ENCODE assay signal across 16 mouse cellular contexts in genomic region chr12:75453027-75453426, GRCm38 (mm10). TPM values are rescaled to one million over a fixed set of nuclear protein-coding genes. Genes with fewer than 3 reads are reported as not detected.
DNase-seq lines count a peak whose midpoint lies in the region; TF ChIP-seq lines count a peak whose summit lies in the region.
"Had no signal": no experiment of that assay in that cellular context is flagged by ENCODE, and none has a peak within 500 bp of the region (broad histone marks: within the 10 kb centered on the region; RNA-seq: fewer than 3 reads in every experiment).

No protein-coding gene starts in this region.

- TF ChIP-seq POLR2A in liver, adult 2 months (IDR thresholded peaks at IDR 0.05; ENCODE audit: extremely low read depth, insufficient read depth, low read length) = no peak
- TF ChIP-seq POLR2A in CH12.LX (IDR thresholded peaks at IDR 0.05; ENCODE audit: low read depth, low read length) = no peak

- no peak overlapping the region for H3K9ac ChIP-seq in liver, adult 2 months (ENCODE audit: low read depth, low read length)
- no peak overlapping the region for H3K9ac ChIP-seq in CH12.LX (ENCODE audit: insufficient read depth, low read depth)
- H3K9ac ChIP-seq: embryonic facial prominence, embryonic 13.5 days; liver, embryonic 12.5 days; midbrain, embryonic 12.5 days had no signal

- peaks cover 28% of the 10 kb centered on the region; the same call in 1 of the 2 replicates for H3K36me3 ChIP-seq in liver, adult 2 months (ENCODE audit: control insufficient read depth, insufficient read depth, low read length)
- peaks cover 15 to 46% of the 10 kb centered on the region in 2 experiments for H3K36me3 ChIP-seq in CH12.LX (replicated peaks in 1 of 2; ENCODE audit: control insufficient read depth in 1 of 2, insufficient read depth in 1 of 2, low read length in 1 of 2)

- TF ChIP-seq RAD21 in CH12.LX (IDR thresholded peaks at IDR 0.05; ENCODE audit: low read depth, low read length) = peak; percentile 4

- dilution Hi-C loops in CH12.LX (cut with MboI; ENCODE audit: extremely low pct_ligation_motif_present, extremely low pct_unique_long_range_greater_than_20kb, low sequenced_read_pairs) = no loop called here

- no peak overlapping the region for H3K4me2 ChIP-seq in CH12.LX (ENCODE audit: insufficient read depth, low read depth, poor library complexity, severe bottlenecking)
- H3K4me2 ChIP-seq: embryonic facial prominence, embryonic 13.5 days; heart, embryonic 11.5 days; liver, embryonic 12.5 days; midbrain, embryonic 12.5 days had no signal

- in situ Hi-C loops in CH12.LX (cut with MboI; ENCODE audit: low pct_ligation_motif_present, low pct_unique_long_range_greater_than_20kb, low sequenced_read_pairs) = no loop called here

- no peaks in the 10 kb centered on the region for H3K79me2 ChIP-seq in liver, adult 2 months (ENCODE audit: control insufficient read depth, insufficient read depth, low read length)
- H3K79me2 ChIP-seq in CH12.LX (replicated peaks; ENCODE audit: control insufficient read depth, extremely low read depth, insufficient read depth, poor library complexity, severe bottlenecking) = no peaks in the 10 kb centered on the region

- TF ChIP-seq EP300 in CH12.LX (IDR thresholded peaks at IDR 0.05; ENCODE audit: low read length) = no peak

- peak; percentile 16; the same call in 1 of the 2 replicates for TF ChIP-seq CTCF in liver, adult 2 months (IDR thresholded peaks at IDR 0.05; ENCODE audit: low read depth, low read length)
- TF ChIP-seq CTCF in CH12.LX (conservative IDR thresholded peaks at IDR 0.05 in 1 of 2, IDR thresholded peaks at IDR 0.05 in 1 of 2; ENCODE audit: low read depth in 2 of 2, low read length in 2 of 2) = peak in 1 of 2 experiments; percentile 46; a peak in 2 of 4 replicates

- 83% methylated on average over 4 of the region's 4 CpGs for WGBS in liver, adult 2 months

- no peaks in the 10 kb centered on the region for H3K9me3 ChIP-seq in CH12.LX (replicated peaks; ENCODE audit: low read length)
- H3K9me3 ChIP-seq: embryonic facial prominence, embryonic 13.5 days; G1E; liver, embryonic 12.5 days; midbrain, embryonic 12.5 days had no signal

- H3K4me3 ChIP-seq in liver, adult 2 months (ENCODE audit: insufficient read depth, low read depth, low read length) = no peak overlapping the region
- no peak overlapping the region for H3K4me3 ChIP-seq in CH12.LX (replicated peaks in 1 of 3; ENCODE audit: low read depth in 2 of 3, low read length in 2 of 3, poor library complexity in 1 of 3)
- H3K4me3 ChIP-seq: embryonic facial prominence, embryonic 13.5 days; liver, embryonic 12.5 days; midbrain, embryonic 12.5 days had no signal

- no peaks in the 10 kb centered on the region for H3K27me3 ChIP-seq in liver, adult 2 months (ENCODE audit: control insufficient read depth, insufficient read depth, low read length)
- no peaks in the 10 kb centered on the region for H3K27me3 ChIP-seq in CH12.LX (replicated peaks)
- H3K27me3 ChIP-seq: embryonic facial prominence, embryonic 13.5 days; liver, embryonic 12.5 days; midbrain, embryonic 12.5 days had no signal

- peak; percentile 23 to 34 for DNase-seq in cerebellum, postnatal 10 days
- DNase-seq in cerebellum, adult 8-10 months = no peak
- no peak for DNase-seq in liver, adult 2 months (ENCODE audit: extremely low read depth, low read depth, low spot score)
- no peak for DNase-seq in liver
- DNase-seq in CH12.LX (ENCODE audit: extremely low read depth) = peak; percentile 17
- peak; percentile 59 for DNase-seq in brain, adult 2 months (ENCODE audit: low read depth, low spot score)
- no peak for DNase-seq in testis, postnatal 10 days (ENCODE audit: low spot score)
- no peak for DNase-seq in spleen, postnatal 10 days (ENCODE audit: low spot score in 2 of 2)

- no peak overlapping the region for H3K27ac ChIP-seq in liver, adult 2 months (replicated peaks; ENCODE audit: insufficient read depth, low read depth, low read length)
- H3K27ac ChIP-seq in CH12.LX (ENCODE audit: insufficient read depth, low read depth) = no peak overlapping the region
- H3K27ac ChIP-seq: embryonic facial prominence, embryonic 13.5 days; liver, embryonic 12.5 days; midbrain, embryonic 12.5 days had no signal

- H3K4me1 ChIP-seq in liver, adult 2 months (ENCODE audit: control insufficient read depth, insufficient read depth, low read length) = peaks cover 3% of the 10 kb centered on the region
- H3K4me1 ChIP-seq in CH12.LX (ENCODE audit: control insufficient read depth in 1 of 2, insufficient read depth in 2 of 2) = peaks cover 2 to 18% of the 10 kb centered on the region in 2 experiments; a peak in 2 of 4 replicates
- H3K4me1 ChIP-seq: embryonic facial prominence, embryonic 13.5 days; midbrain, embryonic 12.5 days had no signal

TF ChIP-seq in CH12.LX, 34 proteins besides CTCF, POLR2A, EP300 and RAD21:
- no peak for TF ChIP-seq ZNF384 (IDR thresholded peaks at IDR 0.05; ENCODE audit: low read depth, low read length)
- TF ChIP-seq GABPA (IDR thresholded peaks at IDR 0.05; ENCODE audit: insufficient replicate concordance, low read depth, low read length) = no peak
- no peak for TF ChIP-seq ZC3H11A (IDR thresholded peaks at IDR 0.05; ENCODE audit: low read depth, low read length)
- no peak for TF ChIP-seq MXI1 (IDR thresholded peaks at IDR 0.05; ENCODE audit: low read depth, low read length)

RNA-seq across cellular contexts. Expression of gene Gphb5, which starts 36.4 kb away (rescaled TPM):
- not detected in 2 replicates for total RNA-seq in liver, adult 2 months (2014; rRNA removed)
- polyA plus RNA-seq in liver, adult 2 months (2012; rRNA removed) = not detected in 2 replicates
- total RNA-seq in CH12.LX (2012; rRNA removed) (not detected in 2 replicates), CH12.LX (2014; rRNA removed) (not detected in 2 replicates)
- polyA plus RNA-seq in CH12.LX (2012; ENCODE audit: insufficient read length, low read depth) = not detected in 2 replicates
- total RNA-seq: G1E; layer of hippocampus, postnatal 14 days; neutrophil, adult 5-6 weeks had no signal
- polyA plus RNA-seq: embryonic facial prominence, embryonic 13.5 days; G1E; heart, embryonic 11.5 days; intestine, embryonic 14.5 days; liver, embryonic 12.5 days had no signal

Comparison
In these comparisons a context has a peak if more than half of its experiments do, and no peak if none do; other contexts are left out.
1. DNase-seq: peak in cerebellum, postnatal 10 days (2 of 2), CH12.LX (single experiment) and brain, adult 2 months (single experiment); none in cerebellum, adult 8-10 months (single experiment), liver, adult 2 months (single experiment), liver (single experiment), testis, postnatal 10 days (single experiment) and spleen, postnatal 10 days (0 of 2).